Mouse (Mus musculus) thymus, postnatal 14 days (tissue): ENCODE data around the gene Mpst.

Experiments
- DNase-seq: peaks from one replicate; pipeline ENCODE4 v3.0.0; 2021

The Mpst gene

DNA sequence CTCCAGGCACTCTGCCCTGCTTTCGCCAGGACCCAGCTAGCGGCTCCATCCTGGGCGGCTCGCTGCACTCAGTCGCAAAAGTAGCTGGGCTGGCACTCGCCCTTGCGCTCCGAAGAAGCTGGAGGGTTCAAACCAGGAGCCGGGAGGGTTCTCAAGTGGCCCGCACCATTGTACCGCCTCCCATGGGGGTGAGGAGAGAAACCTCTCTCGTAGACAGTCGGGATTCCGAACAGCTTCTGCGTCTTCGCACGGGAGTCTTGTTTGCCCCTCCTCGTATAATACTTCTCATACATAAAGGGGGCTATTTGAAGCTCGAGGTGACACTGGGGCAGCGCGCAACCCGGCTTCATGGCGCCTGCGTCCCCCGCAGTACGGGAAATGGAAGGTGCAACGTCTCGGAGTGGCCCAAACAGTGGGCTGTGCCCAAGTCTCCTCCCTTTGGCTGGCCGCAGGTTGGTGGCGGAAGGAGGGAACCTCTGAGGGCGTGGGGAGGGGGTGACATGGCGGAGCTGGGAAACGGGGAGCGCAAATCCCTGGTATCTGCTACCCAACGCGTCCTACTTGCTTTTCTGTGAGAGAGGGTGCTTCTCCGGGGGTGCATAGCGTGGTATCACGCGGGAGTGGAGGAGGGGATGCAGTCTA is at the start of gene Mpst:
TSS of gene Mpst (plus strand) at position 124 of the 642 bp plus-strand sequence.
- DNase-seq: peak; percentile 90

DNA sequence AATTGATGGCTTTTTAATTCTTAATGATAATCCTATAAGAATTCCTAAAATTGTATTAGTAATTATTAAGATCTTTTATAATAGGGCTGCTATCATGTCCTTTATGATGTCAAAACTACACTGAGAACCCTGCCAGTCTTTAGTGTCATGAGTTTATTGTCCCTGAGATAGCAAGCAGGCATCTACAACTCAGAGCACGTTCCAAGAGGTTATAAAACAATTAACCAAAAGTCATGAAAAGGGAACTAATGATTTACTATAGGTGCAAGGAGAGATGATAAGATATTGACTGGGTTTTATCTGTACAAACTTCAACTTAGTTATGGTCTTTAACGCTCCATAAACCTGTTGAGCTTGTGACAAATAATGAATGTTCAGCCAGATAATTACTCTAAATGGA is 40.3 kb upstream of the Mpst start:
- DNase-seq: no peak

DNA sequence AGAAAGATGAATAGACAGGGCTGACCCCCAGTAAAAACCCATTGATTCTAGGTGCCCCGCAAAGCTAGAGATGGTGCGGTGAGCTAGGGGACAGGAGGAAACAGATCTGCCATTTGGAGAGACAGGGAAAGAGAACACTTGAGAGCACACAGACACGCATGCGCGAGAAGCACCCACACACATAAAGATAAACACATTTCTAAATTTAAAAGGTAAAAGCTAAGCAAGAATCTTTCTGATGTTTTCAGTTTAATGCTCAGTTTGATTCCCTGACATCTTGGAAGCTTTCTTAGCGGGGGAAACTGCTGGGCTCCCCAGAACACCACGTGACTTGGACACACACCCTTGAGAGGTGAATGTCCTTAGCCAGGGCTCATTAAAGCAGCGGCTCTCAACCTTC is 39.3 kb upstream of the Mpst start:
- no peak for DNase-seq

DNA sequence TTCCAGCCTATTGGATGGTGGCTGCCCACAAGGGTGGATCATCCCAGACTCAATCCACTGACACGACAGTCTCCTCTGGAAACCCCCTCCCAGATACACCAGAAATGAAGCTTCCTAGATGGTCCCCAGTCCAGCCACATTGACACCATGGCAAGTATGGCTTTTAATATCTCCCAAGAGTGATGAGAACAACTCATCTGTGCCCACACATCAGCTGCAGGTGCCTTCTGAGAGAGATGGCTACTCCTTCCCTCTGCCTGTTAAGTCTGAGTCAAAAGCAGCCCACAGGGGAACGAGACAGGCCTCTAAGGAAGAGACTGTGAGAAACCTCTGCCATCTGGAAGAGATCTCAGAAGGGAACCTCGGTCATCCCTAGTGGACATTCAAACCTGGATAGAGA is 38.4 kb upstream of the Mpst start:
- DNase-seq: no peak

DNA sequence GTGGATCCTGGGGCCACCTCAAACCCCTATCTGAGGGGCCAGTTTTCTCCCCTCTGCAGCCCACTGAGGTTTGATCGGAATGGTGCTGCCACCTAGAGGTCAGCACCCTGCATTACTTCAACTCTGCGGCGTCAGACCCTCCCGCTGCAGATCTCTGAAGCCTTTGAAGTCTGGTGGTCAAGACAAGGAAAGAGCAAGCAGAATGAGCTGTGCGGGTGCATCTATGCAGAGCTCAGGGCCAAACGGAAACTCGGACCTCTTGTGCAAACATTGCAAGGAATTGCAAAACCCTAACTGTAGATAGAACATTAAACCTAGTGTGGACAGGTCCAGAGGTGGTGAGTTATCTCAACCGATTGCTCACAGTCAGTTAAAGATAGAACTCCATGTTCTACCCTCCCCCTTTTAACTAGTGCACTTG is 37.3 kb upstream of the Mpst start:
- peak; percentile 55 for DNase-seq

DNA sequence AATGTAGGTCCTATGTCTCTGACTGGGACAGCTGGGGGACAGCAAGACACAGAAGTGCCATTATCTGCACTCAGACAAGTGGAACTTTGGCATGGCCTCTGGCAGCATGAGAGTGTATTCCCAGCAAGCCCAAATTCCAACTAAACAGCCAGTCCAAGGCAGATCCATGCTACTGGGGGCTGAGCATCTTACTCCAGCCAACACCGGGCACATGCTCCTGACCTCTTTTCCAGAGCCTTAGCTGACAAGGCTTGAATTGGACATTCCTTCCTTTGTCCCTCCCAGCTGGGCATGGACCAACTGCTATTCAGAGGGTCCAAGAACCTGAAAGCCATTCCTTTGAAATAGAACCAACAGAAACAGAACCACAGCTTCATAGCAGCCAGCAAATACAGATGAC is 36.6 kb upstream of the Mpst start:
- DNase-seq: no peak

- DNase-seq: no peak
Observed at GRCm38 (mm10) chr15:78372796-78373195, 33.4 kb upstream of the Mpst start.

GRCm38 (mm10) chr15:78374204-78374603 is 32.0 kb upstream of the Mpst start:
- no peak for DNase-seq

- no peak for DNase-seq
Observed at GRCm38 (mm10) chr15:78377859-78378258, 28.4 kb upstream of the Mpst start.

DNA sequence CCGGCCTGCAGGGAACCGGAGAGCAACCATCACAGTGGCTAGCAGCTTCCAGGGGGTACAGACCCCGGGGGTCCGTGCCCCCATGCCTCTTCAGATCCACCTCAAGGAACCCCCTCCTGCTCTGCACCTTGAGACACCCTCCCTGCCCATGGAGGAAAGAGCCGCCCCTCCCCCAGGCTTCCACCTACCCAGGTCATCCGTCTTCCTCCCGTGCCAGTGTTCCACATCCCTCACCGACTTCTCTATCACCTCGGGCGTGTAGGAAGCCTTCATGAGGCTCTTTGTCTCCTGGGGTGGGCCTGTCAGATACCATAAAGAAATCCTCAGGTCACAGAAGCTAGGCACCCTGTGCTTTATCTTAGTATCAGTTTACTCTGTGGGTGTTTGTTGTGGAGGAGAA is 27.7 kb upstream of the Mpst start:
- DNase-seq: no peak

DNA sequence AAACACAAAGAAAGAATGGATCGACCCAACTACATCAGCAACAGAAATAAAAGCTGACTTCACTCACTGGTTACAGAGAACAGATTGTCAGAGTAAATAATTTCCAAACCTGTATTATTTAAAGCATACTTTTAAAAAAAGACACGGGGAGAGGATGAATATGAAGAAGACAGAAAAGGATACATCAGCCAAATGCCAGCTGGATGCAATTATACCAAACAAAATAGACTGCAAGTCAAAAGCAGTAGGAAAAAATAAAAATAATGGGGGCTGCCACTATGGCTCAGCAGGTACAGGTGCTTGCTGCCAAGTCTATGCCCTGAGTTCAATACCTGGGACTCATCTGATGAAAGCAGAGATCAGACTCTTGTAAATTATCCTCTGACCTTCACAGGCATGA is 26.0 kb upstream of the Mpst start:
- DNase-seq: no peak

- DNase-seq: no peak
Observed at GRCm38 (mm10) chr15:78380741-78381140, 25.5 kb upstream of the Mpst start.

DNA sequence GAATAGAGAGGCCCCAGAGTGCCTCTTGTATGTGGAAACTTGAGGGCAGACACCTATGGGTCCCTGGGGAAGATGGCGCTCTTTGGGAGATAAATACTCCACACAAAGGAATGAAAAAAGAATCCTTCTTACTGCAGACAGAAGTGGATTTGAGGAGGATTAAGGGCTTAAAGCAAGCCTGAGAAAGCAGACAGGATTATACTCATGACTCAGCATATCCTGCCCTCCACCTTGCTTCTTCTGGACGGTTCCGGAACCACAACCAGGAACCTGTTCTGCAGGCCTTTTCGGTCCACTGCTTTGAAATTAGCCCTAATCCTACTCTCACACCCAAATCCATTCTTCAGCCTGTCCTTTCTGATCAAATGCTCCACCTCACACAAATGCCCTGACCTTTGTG is 24.1 kb upstream of the Mpst start:
- DNase-seq: no peak

- no peak for DNase-seq
Observed at GRCm38 (mm10) chr15:78383450-78384219, 22.6 kb upstream of the Mpst start.

DNA sequence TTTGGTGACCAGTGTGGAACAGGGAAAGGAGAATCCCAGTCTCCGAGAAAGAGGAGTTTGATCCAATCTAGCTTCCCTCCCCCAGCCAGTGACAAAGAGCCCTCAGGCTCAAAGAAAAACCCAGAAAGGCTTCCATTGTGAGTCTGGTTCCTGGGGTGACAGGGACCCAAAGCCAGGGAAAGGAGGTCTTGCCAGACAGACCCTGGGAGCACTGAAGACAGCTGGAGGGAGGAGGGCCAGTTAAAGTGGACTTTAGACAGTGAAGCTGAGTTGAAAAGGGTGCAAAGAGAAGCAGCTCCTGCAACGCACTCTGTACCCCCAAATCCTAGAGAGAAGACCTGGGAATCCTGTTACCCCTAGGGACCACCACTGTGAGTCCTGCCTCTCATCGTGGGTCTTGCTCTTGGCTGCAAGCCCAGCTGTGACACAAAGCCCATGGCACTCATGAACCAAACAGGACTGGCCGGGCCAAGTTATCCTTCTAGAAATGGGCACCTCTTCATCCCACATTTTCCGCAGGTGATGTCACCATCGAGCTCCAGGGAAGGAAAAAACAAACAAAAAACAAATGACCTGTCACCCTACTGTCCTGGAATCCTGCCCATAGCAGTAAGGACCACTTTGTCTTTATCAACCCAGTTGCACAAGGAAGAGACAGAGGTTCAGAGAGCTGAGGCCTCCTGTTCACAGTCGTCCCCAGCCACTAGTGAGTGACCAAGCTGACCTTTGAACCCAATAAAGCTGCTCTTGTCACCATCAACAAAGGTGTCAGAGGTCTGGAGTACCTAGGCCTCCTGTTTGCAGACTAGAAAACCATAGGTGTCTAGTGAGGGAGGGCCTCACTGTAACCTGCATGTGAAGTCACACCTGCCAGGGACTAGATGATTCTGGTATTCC is 21.7 kb upstream of the Mpst start:
- no peak for DNase-seq

DNA sequence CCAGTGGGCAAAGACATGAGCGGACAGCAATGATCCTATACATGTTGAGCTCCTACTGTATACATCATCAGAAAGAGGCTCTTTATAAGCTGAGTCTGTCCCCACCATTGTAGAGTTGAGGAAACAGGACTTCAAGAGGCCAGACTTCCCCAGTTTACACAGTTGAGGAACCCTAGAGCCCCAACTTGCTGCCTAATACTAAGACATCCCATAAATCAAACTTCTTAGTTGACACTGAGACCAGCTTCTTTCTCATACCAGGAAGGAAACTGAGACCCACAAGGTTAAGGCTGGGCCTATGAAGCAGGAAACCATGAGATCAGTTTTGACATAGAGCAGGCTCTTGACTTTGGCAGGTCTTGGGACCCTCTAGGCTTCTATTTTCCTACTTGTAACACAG is 20.7 kb upstream of the Mpst start:
- DNase-seq: no peak

- DNase-seq: peak; percentile 41
Observed at GRCm38 (mm10) chr15:78390855-78391254, 15.4 kb upstream of the Mpst start.

GRCm38 (mm10) chr15:78395478-78395962 is 10.7 kb upstream of the Mpst start, which contains the start of gene Tex33:
Tex33 (minus strand) TSS chr15:78395912.
- DNase-seq: no peak

GRCm38 (mm10) chr15:78401345-78401744 is 4.9 kb upstream of the Mpst start:
- DNase-seq: no peak

- no peak for DNase-seq
Observed at GRCm38 (mm10) chr15:78401921-78402320, 4.3 kb upstream of the Mpst start.

- DNase-seq: no peak
Observed at GRCm38 (mm10) chr15:78402423-78402822, 3.8 kb upstream of the Mpst start.

DNA sequence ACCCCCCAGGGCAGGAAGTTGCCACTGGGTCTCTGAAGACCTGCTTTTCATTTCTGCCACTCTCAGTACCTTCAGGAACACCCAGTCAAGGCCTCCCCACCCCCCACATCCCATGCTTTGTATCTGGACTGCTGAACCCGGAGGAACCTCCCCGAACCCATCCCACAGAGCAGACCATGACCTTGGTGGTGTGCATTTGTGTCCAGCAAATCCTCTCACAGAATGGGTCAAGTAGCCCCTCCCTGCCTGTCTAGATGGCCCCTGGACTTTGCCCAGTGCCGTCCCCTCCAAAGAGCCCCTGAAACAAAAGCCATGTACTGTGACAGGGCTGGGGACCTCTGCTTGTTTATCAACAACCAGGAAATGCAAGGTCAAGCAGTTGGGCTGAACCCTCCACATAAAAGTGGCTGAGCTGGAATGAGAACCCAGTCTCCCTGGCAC is 2.9 kb upstream of the Mpst start:
- DNase-seq: peak; percentile 15

GRCm38 (mm10) chr15:78403896-78404295 is 2.3 kb upstream of the Mpst start:
- no peak for DNase-seq
